Mouse (Mus musculus) stomach, postnatal 0 days (tissue): ENCODE measurements around the gene Map4k1.
A peak's percentile ranks its signal among the peaks of the same experiment; 100 is the strongest.

Experiments used
- CTCF ChIP-seq: IDR thresholded peaks from 2 replicates; pipeline ENCODE4 v1.5.1; 2016; ENCODE audit warnings: antibody characterized with exemption, low read depth, mild to moderate bottlenecking, moderate library complexity
- EP300 ChIP-seq: optimal IDR thresholded peaks from 2 replicates; pipeline ENCODE3; 2016; ENCODE audit warnings: antibody characterized with exemption

GRCm38 (mm10) chr7:28961927-28962670 lies 19.8 kb upstream of the Map4k1 start, which contains the start of gene Actn4:
- TF ChIP-seq CTCF (no peak), EP300 (peak; percentile 49)
